ENCODE assay signal across 11 mouse cellular contexts in genomic region chr11:33145201-33146142, GRCm38 (mm10). TPM values are rescaled to one million over a fixed set of nuclear protein-coding genes. Genes with fewer than 3 reads are reported as not detected.
DNase-seq lines count a peak whose midpoint lies in the region; ATAC-seq lines count a peak whose summit lies in the region.
"Had no signal": no experiment of that assay in that cellular context is flagged by ENCODE, and none has a peak within 500 bp of the region (broad histone marks: within the 10 kb centered on the region; RNA-seq: fewer than 3 reads in every experiment).

No protein-coding gene starts in this region.

- H3K27ac ChIP-seq in kidney, embryonic 15.5 days = no peak overlapping the region
- no peak overlapping the region for H3K27ac ChIP-seq in embryonic facial prominence, embryonic 13.5 days
- peak overlapping the region; percentile 98 for H3K27ac ChIP-seq in heart, embryonic 16.5 days (ENCODE audit: low read length)
- H3K27ac ChIP-seq in midbrain, embryonic 13.5 days = no peak overlapping the region

- H3K4me3 ChIP-seq in kidney, embryonic 15.5 days (replicated peaks) = no peak overlapping the region; the same call in 1 of the 2 replicates
- peak overlapping the region; percentile 27 for H3K4me3 ChIP-seq in embryonic facial prominence, embryonic 13.5 days
- peak overlapping the region; percentile 26 for H3K4me3 ChIP-seq in heart, embryonic 16.5 days (ENCODE audit: low read length)
- peak overlapping the region; percentile 64 for H3K4me3 ChIP-seq in midbrain, embryonic 13.5 days (replicated peaks)
- H3K4me3 ChIP-seq: megakaryocyte, embryonic 14.5 days had no signal

- H3K27me3 ChIP-seq in kidney, embryonic 15.5 days = peaks cover 38% of the 10 kb centered on the region
- peaks cover 45% of the 10 kb centered on the region for H3K27me3 ChIP-seq in embryonic facial prominence, embryonic 13.5 days
- no peaks in the 10 kb centered on the region; the same call in 1 of the 2 replicates for H3K27me3 ChIP-seq in heart, embryonic 16.5 days (ENCODE audit: control insufficient read depth, insufficient read depth, low read length)
- H3K27me3 ChIP-seq in midbrain, embryonic 13.5 days = peaks cover 39% of the 10 kb centered on the region

- WGBS in kidney, embryonic 15.5 days = 25% methylated on average over 7 of the region's 7 CpGs
- 16% methylated on average over 7 of the region's 7 CpGs for WGBS in embryonic facial prominence, embryonic 13.5 days
- WGBS in heart, embryonic 16.5 days = 33% methylated on average over 7 of the region's 7 CpGs
- WGBS in midbrain, embryonic 13.5 days = 12% methylated on average over 7 of the region's 7 CpGs

- no peak for ATAC-seq in kidney, embryonic 15.5 days (replicated peaks; ENCODE audit: low FRiP score)
- ATAC-seq in embryonic facial prominence, embryonic 13.5 days (ENCODE audit: insufficient number of reproducible peaks, insufficient read depth, low FRiP score, low TSS enrichment, low read depth) = no peak
- ATAC-seq in heart, embryonic 16.5 days (replicated peaks; ENCODE audit: extremely low read depth, insufficient read depth, low FRiP score) = no peak
- ATAC-seq in midbrain, embryonic 13.5 days = no peak

- H3K4me2 ChIP-seq in kidney, embryonic 15.5 days = peak overlapping the region; percentile 98
- peak overlapping the region; percentile 93 for H3K4me2 ChIP-seq in embryonic facial prominence, embryonic 13.5 days
- peak overlapping the region; percentile 67 for H3K4me2 ChIP-seq in heart, embryonic 16.5 days (ENCODE audit: low read depth, low read length)
- peak overlapping the region; percentile 77 for H3K4me2 ChIP-seq in midbrain, embryonic 13.5 days (replicated peaks)

- H3K36me3 ChIP-seq in kidney, embryonic 15.5 days = peaks cover 11% of the 10 kb centered on the region
- H3K36me3 ChIP-seq in embryonic facial prominence, embryonic 13.5 days = peaks cover 10% of the 10 kb centered on the region
- peaks cover 6% of the 10 kb centered on the region for H3K36me3 ChIP-seq in heart, embryonic 16.5 days (ENCODE audit: control insufficient read depth, insufficient read depth)
- peaks cover 11% of the 10 kb centered on the region for H3K36me3 ChIP-seq in midbrain, embryonic 13.5 days

- H3K4me1 ChIP-seq in kidney, embryonic 15.5 days = peaks cover 56% of the 10 kb centered on the region
- H3K4me1 ChIP-seq in embryonic facial prominence, embryonic 13.5 days = peaks cover 39% of the 10 kb centered on the region
- H3K4me1 ChIP-seq in heart, embryonic 16.5 days (ENCODE audit: control insufficient read depth, insufficient read depth, low read length) = peaks cover 48% of the 10 kb centered on the region
- peaks cover 46% of the 10 kb centered on the region for H3K4me1 ChIP-seq in midbrain, embryonic 13.5 days (replicated peaks)

- H3K9ac ChIP-seq in kidney, embryonic 15.5 days = no peak overlapping the region
- H3K9ac ChIP-seq in embryonic facial prominence, embryonic 13.5 days = no peak overlapping the region
- H3K9ac ChIP-seq in heart, embryonic 16.5 days (ENCODE audit: low read length) = peak overlapping the region; percentile 55
- no peak overlapping the region for H3K9ac ChIP-seq in midbrain, embryonic 13.5 days (replicated peaks)

- H3K9me3 ChIP-seq in kidney, embryonic 15.5 days (replicated peaks) = no peaks in the 10 kb centered on the region
- no peaks in the 10 kb centered on the region for H3K9me3 ChIP-seq in embryonic facial prominence, embryonic 13.5 days
- no peaks in the 10 kb centered on the region for H3K9me3 ChIP-seq in heart, embryonic 16.5 days (replicated peaks; ENCODE audit: control insufficient read depth, low read length)
- no peaks in the 10 kb centered on the region for H3K9me3 ChIP-seq in midbrain, embryonic 13.5 days
- H3K9me3 ChIP-seq: megakaryocyte, embryonic 14.5 days had no signal

- DNase-seq in kidney, adult 8-10 months = no peak
- no peak for DNase-seq in Muller cell, postnatal 12 days (ENCODE audit: inconsistent ontology term)
- no peak for DNase-seq in MN1 (ENCODE audit: low spot score)
- no peak for DNase-seq in adrenal gland, adult 2 months

RNA-seq across cellular contexts. Expression of gene Fgf18, which starts 1.7 kb away (rescaled TPM):
- polyA plus RNA-seq in kidney, embryonic 15.5 days (2015; fragmentation: Nextera tagmentation; extraction: Ambion mirVana) = 2.5 and 4.3 TPM in 2 replicates
- polyA plus RNA-seq in embryonic facial prominence, embryonic 13.5 days (2015; fragmentation: Nextera tagmentation; extraction: Ambion mirVana) = 9.8 and 13.7 TPM in 2 replicates
- 9.2 and 11.5 TPM in 2 replicates for polyA plus RNA-seq in heart, embryonic 16.5 days (2015; fragmentation: Nextera tagmentation; extraction: Ambion mirVana)
- 3.5 and 3.6 TPM in 2 replicates for polyA plus RNA-seq in midbrain, embryonic 13.5 days (2015; fragmentation: Nextera tagmentation; extraction: Ambion mirVana)
- 1 to 10 TPM; 2.4 to 2.5 TPM for total RNA-seq in adrenal gland, adult 2 months (2021)
- polyA plus RNA-seq in adrenal gland, adult 2 months (2012; rRNA removed) = 0.36 and 0.87 TPM in 2 replicates
- total RNA-seq: G1E had no signal
- polyA plus RNA-seq: G1E had no signal

RNA-seq across cellular contexts. Expression of gene Npm1, which starts 17.5 kb away (rescaled TPM):
- polyA plus RNA-seq in kidney, embryonic 15.5 days (2015; fragmentation: Nextera tagmentation; extraction: Ambion mirVana) = 1,128 and 1,268 TPM in 2 replicates
- 1,092 and 1,164 TPM in 2 replicates for polyA plus RNA-seq in embryonic facial prominence, embryonic 13.5 days (2015; fragmentation: Nextera tagmentation; extraction: Ambion mirVana)
- 424 and 467 TPM in 2 replicates for polyA plus RNA-seq in heart, embryonic 16.5 days (2015; fragmentation: Nextera tagmentation; extraction: Ambion mirVana)
- polyA plus RNA-seq in midbrain, embryonic 13.5 days (2015; fragmentation: Nextera tagmentation; extraction: Ambion mirVana) = 592 and 605 TPM in 2 replicates
- total RNA-seq in adrenal gland, adult 2 months (2021) = 100 to 1,000 TPM; 276 to 325 TPM
- polyA plus RNA-seq in adrenal gland, adult 2 months (2012; rRNA removed) = 6.8 and 9.0 TPM in 2 replicates

RNA-seq across cellular contexts. Expression of gene Tlx3, which starts 57.9 kb away (rescaled TPM):
- polyA plus RNA-seq in kidney, embryonic 15.5 days (2015; fragmentation: Nextera tagmentation; extraction: Ambion mirVana) = 0.30 TPM in 1 of 2 replicates, not detected in the other
- polyA plus RNA-seq in embryonic facial prominence, embryonic 13.5 days (2015; fragmentation: Nextera tagmentation; extraction: Ambion mirVana) = 1.3 TPM in 1 of 2 replicates, not detected in the other
- polyA plus RNA-seq in heart, embryonic 16.5 days (2015; fragmentation: Nextera tagmentation; extraction: Ambion mirVana) = not detected in 2 replicates
- polyA plus RNA-seq in midbrain, embryonic 13.5 days (2015; fragmentation: Nextera tagmentation; extraction: Ambion mirVana) = 1.3 and 1.8 TPM in 2 replicates
- total RNA-seq in adrenal gland, adult 2 months (2021) = under 1 TPM in 1 of 2 experiments, not detected in 1; 0.38 TPM
- polyA plus RNA-seq in adrenal gland, adult 2 months (2012; rRNA removed) = 0.23 and 0.51 TPM in 2 replicates
- total RNA-seq: G1E; gastrocnemius, adult 18-20 months had no signal

Comparison
In these comparisons a context has a peak if more than half of its experiments do, and no peak if none do; other contexts are left out.
1. RNA of gene Npm1, which starts 17.5 kb away (polyA plus RNA-seq): 1,092 to 1,164 TPM in embryonic facial prominence, embryonic 13.5 days, 1,128 to 1,268 TPM in kidney, embryonic 15.5 days, 592 to 605 TPM in midbrain, embryonic 13.5 days and 424 to 467 TPM in heart, embryonic 16.5 days; 6.8 to 9.0 TPM in adrenal gland, adult 2 months; every median in the first group is over 10 times any median in the second.
2. Peak in every context shown above with its lines, with median percentiles within 50 percentile points of each other: H3K4me2 ChIP-seq.